Mouse (Mus musculus): ENCODE results near the gene Wdr62. TPM values are rescaled to one million over a fixed set of nuclear protein-coding genes. Genes with fewer than 3 reads are reported as not detected.
"Not testable (repeated sequence)": the region's sequence is repeated elsewhere in the genome, so short reads cannot be mapped to it uniquely, and the experiment has no call there.

Wdr62 gene
- total RNA-seq, 2 experiments from 2014 or later: 5.0 to 5.5 TPM

GRCm38 (mm10) chr7:30213881-30214280 lies 66.3 kb downstream of the Wdr62 start:
- intact Hi-C loops (cut with DNase I): no loop called here
- DNase-seq: no peak

GRCm38 (mm10) chr7:30211025-30211424 lies 69.2 kb downstream of the Wdr62 start:
- DNase-seq: no peak
- intact Hi-C loops (cut with DNase I): no loop called here

- DNase-seq; intact Hi-C loops (cut with DNase I): not testable (repeated sequence)
Measured at GRCm38 (mm10) chr7:30206364-30206763, 73.9 kb downstream of the Wdr62 start.

- DNase-seq: peak; percentile 69
- intact Hi-C loops (cut with DNase I): no loop called here
Measured at GRCm38 (mm10) chr7:30205383-30205782, 74.8 kb downstream of the Wdr62 start.

- intact Hi-C loops (cut with DNase I): no loop called here
- no peak for DNase-seq
Measured at GRCm38 (mm10) chr7:30204380-30204779, 75.8 kb downstream of the Wdr62 start.

- intact Hi-C loops (cut with DNase I): no loop called here
- DNase-seq: no peak
Measured at GRCm38 (mm10) chr7:30202895-30203690, 77.1 kb downstream of the Wdr62 start.

- intact Hi-C loops (cut with DNase I); DNase-seq: not testable (repeated sequence)
Measured at GRCm38 (mm10) chr7:30200661-30201060, 79.6 kb downstream of the Wdr62 start.

GRCm38 (mm10) chr7:30200200-30200599 lies 80.0 kb downstream of the Wdr62 start:
- intact Hi-C loops (cut with DNase I): no loop called here

GRCm38 (mm10) chr7:30199498-30200139 lies 80.6 kb downstream of the Wdr62 start:
- intact Hi-C loops (cut with DNase I): no loop called here
- no peak for DNase-seq

More at GRCm38 (mm10) chr7:30200200-30200599, 80.0 kb downstream of the Wdr62 start:
- DNase-seq: no peak

- intact Hi-C loops (cut with DNase I): no loop called here
- peak; percentile 52 for DNase-seq
Measured at GRCm38 (mm10) chr7:30198481-30198971, 81.7 kb downstream of the Wdr62 start, which contains the start of gene Capns1. Gene Capns1, minus strand, starts transcription at chr7:30198811.

- intact Hi-C loops (cut with DNase I): no loop called here
Measured at GRCm38 (mm10) chr7:30197592-30198129, 82.6 kb downstream of the Wdr62 start.

GRCm38 (mm10) chr7:30196171-30196570 lies 84.0 kb downstream of the Wdr62 start:
- intact Hi-C loops (cut with DNase I): no loop called here
- no peak for DNase-seq

More at GRCm38 (mm10) chr7:30197592-30198129, 82.6 kb downstream of the Wdr62 start:
- DNase-seq: no peak

- intact Hi-C loops (cut with DNase I): no loop called here
- no peak for DNase-seq
Measured at GRCm38 (mm10) chr7:30195461-30195860, 84.8 kb downstream of the Wdr62 start.

- peak; percentile 97 for DNase-seq
- intact Hi-C loops (cut with DNase I): no loop called here
Measured at GRCm38 (mm10) chr7:30194884-30195283, 85.3 kb downstream of the Wdr62 start.

GRCm38 (mm10) chr7:30194101-30194831 lies 86.0 kb downstream of the Wdr62 start:
- intact Hi-C loops (cut with DNase I): no loop called here
- DNase-seq: peak; percentile 56

- peak; percentile 73 for DNase-seq
- intact Hi-C loops (cut with DNase I): no loop called here
Measured at GRCm38 (mm10) chr7:30193581-30194100, 86.6 kb downstream of the Wdr62 start.

- DNase-seq: no peak
- intact Hi-C loops (cut with DNase I): no loop called here
Measured at GRCm38 (mm10) chr7:30193013-30193412, 87.2 kb downstream of the Wdr62 start.

GRCm38 (mm10) chr7:30192088-30192487 lies 88.1 kb downstream of the Wdr62 start:
- DNase-seq: no peak
- intact Hi-C loops (cut with DNase I): no loop called here
